Mouse (Mus musculus) C2C12 (cell line): Measurements from ENCODE around the gene Wnt9b. TPM values are rescaled to one million over a fixed set of nuclear protein-coding genes. Genes with fewer than 3 reads are reported as not detected.
A peak's percentile ranks its signal among the peaks of the same experiment; 100 is the strongest.

ENCODE experiments used
- H3K27me3 ChIP-seq: one replicate; pipeline ENCODE4 v1.6.1; 2011; ENCODE audit not compliant: control insufficient read depth, insufficient read depth, insufficient read length
- H3K36me3 ChIP-seq: one replicate; pipeline ENCODE4 v1.6.1; 2011; ENCODE audit not compliant: control insufficient read depth, insufficient read depth
- H3K4me3 ChIP-seq: one replicate; pipeline ENCODE4 v1.5.1; 2011; ENCODE audit warnings: mild to moderate bottlenecking, control low read depth; ENCODE audit not compliant: poor library complexity, insufficient read depth, severe bottlenecking
- H3K79me2 ChIP-seq: one replicate; pipeline ENCODE4 v1.6.1; 2011; ENCODE audit not compliant: control insufficient read depth, insufficient read depth
- H3K79me3 ChIP-seq: one replicate; pipeline ENCODE4 v1.6.1; 2011; ENCODE audit warnings: low read depth, control low read depth
- H3ac ChIP-seq: one replicate; pipeline ENCODE3; 2011; ENCODE audit warnings: low read depth; ENCODE audit not compliant: control insufficient read depth, insufficient read length
- CEBPB ChIP-seq: IDR thresholded peaks from one replicate; pipeline ENCODE4 v1.6.1; 2011; ENCODE audit warnings: low read depth, mild to moderate bottlenecking, control low read depth, moderate library complexity
- CTCF ChIP-seq: IDR thresholded peaks from one replicate; pipeline ENCODE4 v1.5.1; 2011; ENCODE audit not compliant: control insufficient read depth, insufficient read depth, insufficient read length
- FOSL1 ChIP-seq: IDR thresholded peaks from one replicate; pipeline ENCODE4 v1.8.0; 2011; ENCODE audit warnings: mild to moderate bottlenecking, low read length; ENCODE audit not compliant: poor library complexity, insufficient read depth, severe bottlenecking
- MAX ChIP-seq: IDR thresholded peaks from one replicate; pipeline ENCODE4 v1.6.1; 2011; ENCODE audit warnings: mild to moderate bottlenecking, control low read depth
- MYOD1 ChIP-seq: IDR thresholded peaks from one replicate; pipeline ENCODE4 v1.6.1; 2011; ENCODE audit warnings: low read depth; ENCODE audit not compliant: control insufficient read depth, insufficient read length
- MYOG ChIP-seq: IDR thresholded peaks from one replicate; pipeline ENCODE4 v1.6.1; 2011; ENCODE audit not compliant: control insufficient read depth, insufficient read length; ENCODE audit errors: extremely low read depth
- USF1 ChIP-seq: IDR thresholded peaks from one replicate; pipeline ENCODE4 v1.6.1; 2011; ENCODE audit warnings: low read depth, mild to moderate bottlenecking, control low read depth, moderate library complexity
- polyA plus RNA-seq: library from polyadenylated mRNA; unstranded; fragments of >200 nt; fragmentation: generic; extraction: Trizol; gene quantifications from one replicate; pipeline ENCODE4 v1.2.1, GENCODE M21; 2012; ENCODE audit warnings: missing spikeins

The Wnt9b gene
- polyA plus RNA-seq, 1 experiment = not detected

GRCm38 (mm10) chr11:103760101-103760500, 10.5 kb upstream of the Wnt9b start:
- no peaks in the 10 kb centered on the region for H3K36me3 ChIP-seq
- H3ac ChIP-seq = no peak overlapping the region
- TF ChIP-seq MYOD1 (no peak), FOSL1 (no peak), CEBPB (no peak), USF1 (no peak), CTCF (no peak), MYOG (no peak)
- peaks cover 13% of the 10 kb centered on the region for H3K27me3 ChIP-seq
- H3K79me2 ChIP-seq = no peaks in the 10 kb centered on the region
- H3K4me3 ChIP-seq = no peak overlapping the region
- no peaks in the 10 kb centered on the region for H3K79me3 ChIP-seq

DNA sequence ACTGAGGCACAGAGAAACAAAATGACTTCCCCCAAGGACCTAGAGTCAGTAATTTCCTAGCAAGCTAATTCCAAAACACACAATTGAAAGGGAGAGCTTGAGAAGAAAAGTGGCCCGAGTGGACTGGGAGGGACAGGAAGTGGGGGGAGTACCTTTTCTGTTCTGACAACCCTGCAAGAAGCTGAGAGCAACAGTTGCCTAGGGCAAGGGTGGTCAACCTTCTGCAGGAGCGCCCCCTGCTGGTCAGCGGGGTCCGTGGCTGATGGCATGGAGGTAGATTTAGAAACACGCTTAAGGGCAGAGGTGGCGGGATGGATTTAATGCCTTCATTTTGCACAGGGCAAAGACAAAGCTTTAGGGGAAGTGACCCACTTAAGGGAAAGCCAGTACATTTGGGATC, 9.1 kb upstream of the Wnt9b start:
- H3K79me3 ChIP-seq = no peaks in the 10 kb centered on the region
- H3K27me3 ChIP-seq = peaks cover 15% of the 10 kb centered on the region
- TF ChIP-seq CTCF (peak; percentile 93), MYOD1 (no peak)
- no peaks in the 10 kb centered on the region for H3K79me2 ChIP-seq
- H3K4me3 ChIP-seq = no peak overlapping the region
- no peaks in the 10 kb centered on the region for H3K36me3 ChIP-seq
- H3ac ChIP-seq = no peak overlapping the region

GRCm38 (mm10) chr11:103758054-103758453, 8.4 kb upstream of the Wnt9b start:
- Histone ChIP-seq H3K79me2 (no peaks in the 10 kb centered on the region), H3ac (no peak overlapping the region), H3K27me3 (peaks cover 20% of the 10 kb centered on the region), H3K36me3 (no peaks in the 10 kb centered on the region), H3K4me3 (no peak overlapping the region), H3K79me3 (no peaks in the 10 kb centered on the region)
- TF ChIP-seq CEBPB (no peak), MYOD1 (no peak), CTCF (no peak), MAX (no peak), MYOG (no peak), USF1 (no peak), FOSL1 (no peak)

DNA sequence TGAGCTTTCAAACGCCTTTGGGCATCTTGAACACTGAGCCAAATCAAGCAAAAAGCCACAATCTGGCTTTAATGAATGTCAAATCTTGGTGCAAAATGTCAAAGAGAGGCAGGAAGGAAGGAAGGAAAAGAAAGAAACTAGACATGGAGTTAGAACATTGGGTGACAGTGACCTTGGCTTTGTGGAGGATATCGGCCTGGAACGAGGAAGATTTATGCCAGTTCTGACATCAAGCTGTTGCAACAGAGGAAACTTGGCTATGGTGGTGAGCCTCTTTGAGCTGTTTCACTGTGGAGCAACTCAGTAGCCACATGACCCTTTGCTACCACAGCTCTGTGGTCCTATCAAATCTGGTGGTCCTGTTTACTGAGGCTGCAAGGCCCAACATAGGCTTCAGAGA, 991 bp upstream of the Wnt9b start:
- H3K4me3 ChIP-seq = no peak overlapping the region
- H3K36me3 ChIP-seq = no peaks in the 10 kb centered on the region
- no peaks in the 10 kb centered on the region for H3K79me2 ChIP-seq
- no peaks in the 10 kb centered on the region for H3K79me3 ChIP-seq
- H3ac ChIP-seq = no peak overlapping the region
- no peak for TF ChIP-seq MYOG
- TF ChIP-seq MYOD1 = no peak
- no peak for TF ChIP-seq CTCF
- TF ChIP-seq FOSL1 = no peak
- TF ChIP-seq CEBPB = no peak
- TF ChIP-seq USF1 = no peak
- no peak for TF ChIP-seq MAX
- peaks cover 74% of the 10 kb centered on the region for H3K27me3 ChIP-seq

GRCm38 (mm10) chr11:103735046-103735781, 14.4 kb downstream of the Wnt9b start:
- Histone ChIP-seq H3ac (no peak overlapping the region), H3K4me3 (no peak overlapping the region), H3K36me3 (no peaks in the 10 kb centered on the region), H3K27me3 (peaks cover 86% of the 10 kb centered on the region), H3K79me2 (no peaks in the 10 kb centered on the region), H3K79me3 (no peaks in the 10 kb centered on the region)
- no peak for TF ChIP-seq MAX
- TF ChIP-seq CTCF = no peak
- TF ChIP-seq CEBPB = no peak
- no peak for TF ChIP-seq MYOG
- no peak for TF ChIP-seq FOSL1
- no peak for TF ChIP-seq USF1
- TF ChIP-seq MYOD1 = no peak
